Mouse (Mus musculus): ENCODE measurements around the gene Galnt7.
A peak's percentile ranks its signal among the peaks of the same experiment; 100 is the strongest.

GRCm38 (mm10) chr8:57487441-57488155 is 165.2 kb downstream of the Galnt7 start, which contains the start of gene Sap30:
- TF ChIP-seq MAFK (IDR thresholded peaks at IDR 0.05; ENCODE audit: insufficient read depth, low read depth, low read length) (0 out of 2 replicates have a peak, but pooled peaks have one; percentile 2), CHD2 (IDR thresholded peaks at IDR 0.05; ENCODE audit: low read depth, low read length) (no peak)

Measured in ES-E14 (cell line).